Mouse (Mus musculus) olfactory bulb, adult 2 months (tissue): ENCODE measurements at regions not wholly inside any gene's neighbourhood (a gene's known extent, or its start where the extent isn't known, plus 50 kb on each side); places are given as distances from the start of the nearest gene placed in this dataset.

Experiments used
- CTCF ChIP-seq: fragments of 200-500 bp; IDR thresholded peaks from 2 replicates; pipeline ENCODE4 v1.5.1; 2012; ENCODE audit warnings: low read depth, mild to moderate bottlenecking, low read length, moderate library complexity; ENCODE audit not compliant: insufficient read depth
- POLR2A ChIP-seq: fragments of 200-500 bp; IDR thresholded peaks from 2 replicates; pipeline ENCODE4 v1.6.1; 2012; ENCODE audit warnings: mild to moderate bottlenecking, low read depth, low read length, moderate library complexity; ENCODE audit not compliant: insufficient read depth

- TF ChIP-seq CTCF (no peak), POLR2A (no peak)
Measured at GRCm38 (mm10) chr13:55995255-55995654, 140.9 kb downstream of the H2afy start.
